Mouse (Mus musculus) heart, postnatal 0 days (tissue): Measurements from ENCODE around the gene Ror2. TPM values are rescaled to one million over a fixed set of nuclear protein-coding genes. Genes with fewer than 3 reads are reported as not detected.

Experiments
- ATAC-seq: fragments of 200-750 bp; cut with Nextera tagmentation; 2 replicates; pipeline ENCODE4 v1.8.0; 2017; ENCODE audit warnings: low read depth, moderate number of reproducible peaks, moderate library complexity; ENCODE audit not compliant: insufficient read depth
- DNase-seq: peaks from one replicate; pipeline ENCODE4 v3.0.0-alpha.2; 2016; ENCODE audit warnings: low spot score
- H3K27ac ChIP-seq: fragments of 300-500 bp; sonication (generic); 2 replicates; pipeline ENCODE4 v1.5.1; 2014; ENCODE audit warnings: low read depth, mild to moderate bottlenecking
- H3K27me3 ChIP-seq: fragments of 300-500 bp; sonication (generic); 2 replicates; pipeline ENCODE4 v1.6.1; 2014; ENCODE audit warnings: low read length, mixed read lengths; ENCODE audit not compliant: control insufficient read depth, insufficient read depth
- H3K36me3 ChIP-seq: fragments of 300-500 bp; sonication (generic); replicated peaks from 2 replicates; pipeline ENCODE4 v1.6.1; 2014; ENCODE audit warnings: low read length, mixed read lengths; ENCODE audit not compliant: control insufficient read depth, insufficient read depth
- H3K4me1 ChIP-seq: fragments of 300-500 bp; sonication (generic); 2 replicates; pipeline ENCODE4 v1.6.1; 2014; ENCODE audit warnings: antibody characterized with exemption; ENCODE audit not compliant: control insufficient read depth, insufficient read depth
- H3K4me2 ChIP-seq: fragments of 300-500 bp; sonication (generic); 2 replicates; pipeline ENCODE4 v1.6.1; 2014; ENCODE audit warnings: low read depth, mild to moderate bottlenecking, low read length, moderate library complexity
- H3K4me3 ChIP-seq: fragments of 300-500 bp; sonication (generic); 2 replicates; pipeline ENCODE4 v1.5.1; 2014; ENCODE audit warnings: low read depth, low read length
- H3K9ac ChIP-seq: fragments of 300-500 bp; sonication (generic); replicated peaks from 2 replicates; pipeline ENCODE4 v1.6.1; 2014; ENCODE audit warnings: low read depth, low read length, mixed read lengths
- H3K9me3 ChIP-seq: fragments of 300-500 bp; sonication (generic); replicated peaks from 2 replicates; pipeline ENCODE4 v1.6.1; 2016; ENCODE audit warnings: low read length; ENCODE audit not compliant: control insufficient read depth
- CTCF ChIP-seq: IDR thresholded peaks from 2 replicates; pipeline ENCODE4 v1.5.1; 2016; ENCODE audit warnings: antibody characterized with exemption, control low read depth, low read depth
- EP300 ChIP-seq: IDR thresholded peaks from 2 replicates; pipeline ENCODE4 v1.6.1; 2016; ENCODE audit warnings: antibody characterized with exemption, low read depth
- WGBS: fragments of 180-500 bp; shearing (Covaris S2); extraction: QIAGEN DNeasy Blood & Tissue Kit; methylation state at CpG from one replicate; pipeline ENCODE4 v1.1.7; 2014; 5-methylcytosine and 5-hydroxymethylcytosine counted together
- polyA plus RNA-seq: library from polyadenylated mRNA; unstranded; fragments of >200 nt; fragmentation: Nextera tagmentation; extraction: Ambion mirVana; gene quantifications from 2 replicates; pipeline ENCODE4 v1.2.1, GENCODE M21; 2015
- total RNA-seq: library from RNA; depleted of rRNA; stranded (reverse); fragments of >200 nt; gene quantifications from 2 replicates; pipeline ENCODE4 v1.2.3, GENCODE M21; 2014; ENCODE audit warnings: low replicate concordance

Gene Ror2
- total and polyA plus RNA-seq, 2 experiments from 2014 or later = 6.6 to 19.1 TPM

GRCm38 (mm10) chr13:53234844-53235243, 51.1 kb downstream of the Ror2 start:
- ATAC-seq (no peak), DNase-seq (no peak)
- Histone ChIP-seq H3K4me2 (no peak overlapping the region), H3K36me3 (no peaks in the 10 kb centered on the region), H3K4me3 (no peak overlapping the region), H3K9ac (no peak overlapping the region; the same call in 1 of the 2 replicates), H3K4me1 (peaks cover 27% of the 10 kb centered on the region), H3K27me3 (no peaks in the 10 kb centered on the region), H3K9me3 (no peaks in the 10 kb centered on the region), H3K27ac (no peak overlapping the region)
- WGBS = 36% methylated on average over 12 of the region's 12 CpGs
- no peak for TF ChIP-seq CTCF
- no peak for TF ChIP-seq EP300

DNA sequence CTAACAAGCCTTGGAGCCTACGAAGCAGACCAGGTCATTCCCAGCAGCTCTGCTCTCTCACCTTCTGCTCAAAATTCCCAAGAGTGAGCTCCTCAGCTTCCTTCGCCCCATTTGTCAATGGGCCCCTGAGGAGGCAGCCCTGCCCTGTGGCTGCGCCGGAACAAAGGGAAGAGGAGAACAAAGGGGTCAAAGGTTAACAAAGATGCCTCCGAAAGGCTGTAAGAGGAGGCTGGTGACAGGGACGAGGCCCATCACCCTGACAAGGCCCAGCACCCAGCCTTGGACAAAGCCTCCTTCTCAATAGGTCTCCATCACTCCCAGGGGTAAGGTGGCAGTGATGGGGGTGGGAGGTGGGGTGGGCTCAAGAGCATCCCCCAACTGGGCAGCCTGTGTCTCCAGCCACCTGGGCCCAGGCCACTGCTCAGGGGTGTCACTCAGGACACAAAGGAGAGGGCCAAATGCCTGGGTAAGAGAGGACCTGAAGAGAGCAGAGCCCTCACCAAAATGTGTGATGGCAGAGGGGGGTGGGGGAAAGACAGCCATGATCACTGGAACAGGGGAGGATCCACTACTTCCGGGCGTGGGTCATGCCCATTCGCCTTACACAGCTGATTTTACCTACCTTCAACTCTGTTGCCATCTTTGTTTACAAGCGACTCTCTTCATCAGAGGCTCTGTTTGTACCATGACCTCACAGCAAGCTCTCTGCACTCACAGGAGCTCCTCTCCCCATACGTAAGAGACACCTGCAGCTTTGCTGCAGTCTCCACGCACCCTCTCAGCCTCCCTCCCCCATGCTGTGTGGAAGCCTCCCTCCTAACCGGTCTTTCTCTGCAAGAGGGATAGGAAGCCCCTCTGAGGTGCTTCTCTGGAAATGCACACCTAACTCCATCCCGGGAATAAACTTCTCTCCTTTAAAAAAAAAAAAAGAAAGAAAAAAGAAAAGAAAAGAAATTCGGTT, 51.8 kb downstream of the Ror2 start:
- TF ChIP-seq CTCF = no peak
- no peak for TF ChIP-seq EP300
- Histone ChIP-seq H3K4me3 (no peak overlapping the region), H3K4me2 (no peak overlapping the region), H3K36me3 (no peaks in the 10 kb centered on the region), H3K27ac (peak overlapping the region; percentile 22; the same call in 1 of the 2 replicates), H3K4me1 (peaks cover 27% of the 10 kb centered on the region), H3K9me3 (no peaks in the 10 kb centered on the region), H3K27me3 (no peaks in the 10 kb centered on the region), H3K9ac (no peak overlapping the region)
- no peak for ATAC-seq
- DNase-seq = no peak
- 65% methylated on average over 15 of the region's 15 CpGs for WGBS

- Histone ChIP-seq H3K4me3 (no peak overlapping the region), H3K27ac (peak overlapping the region; percentile 22; the same call in 1 of the 2 replicates), H3K9ac (no peak overlapping the region), H3K4me2 (no peak overlapping the region), H3K9me3 (no peaks in the 10 kb centered on the region), H3K27me3 (no peaks in the 10 kb centered on the region), H3K36me3 (no peaks in the 10 kb centered on the region), H3K4me1 (peaks cover 27% of the 10 kb centered on the region)
- 21% methylated on average over 9 of the region's 9 CpGs for WGBS
- TF ChIP-seq EP300 (no peak), CTCF (no peak)
- DNase-seq (no peak), ATAC-seq (peak; percentile 28; the same call in 1 of the 2 replicates)
Measured at GRCm38 (mm10) chr13:53233381-53233780, 52.5 kb downstream of the Ror2 start.

GRCm38 (mm10) chr13:53232419-53232818, 53.5 kb downstream of the Ror2 start:
- Histone ChIP-seq H3K27me3 (no peaks in the 10 kb centered on the region), H3K27ac (no peak overlapping the region), H3K4me1 (peaks cover 27% of the 10 kb centered on the region), H3K36me3 (no peaks in the 10 kb centered on the region), H3K9me3 (no peaks in the 10 kb centered on the region), H3K9ac (no peak overlapping the region), H3K4me2 (no peak overlapping the region), H3K4me3 (no peak overlapping the region)
- DNase-seq (no peak), ATAC-seq (no peak)
- TF ChIP-seq EP300 (no peak), CTCF (no peak)
- WGBS = 71% methylated on average over 7 of the region's 7 CpGs

GRCm38 (mm10) chr13:53230446-53231161, 55.3 kb downstream of the Ror2 start:
- ATAC-seq (no peak), DNase-seq (no peak)
- Histone ChIP-seq H3K27ac (no peak overlapping the region), H3K9me3 (no peaks in the 10 kb centered on the region), H3K4me3 (no peak overlapping the region), H3K4me2 (no peak overlapping the region), H3K36me3 (no peaks in the 10 kb centered on the region), H3K27me3 (no peaks in the 10 kb centered on the region), H3K4me1 (peaks cover 33% of the 10 kb centered on the region), H3K9ac (no peak overlapping the region)
- TF ChIP-seq CTCF = no peak
- TF ChIP-seq EP300 = no peak
- WGBS = 59% methylated on average over 18 of the region's 18 CpGs
